ENCODE assay signal across 28 mouse cellular contexts in genomic region chr6:54445249-54445818, GRCm38 (mm10). TPM values are rescaled to one million over a fixed set of nuclear protein-coding genes. Genes with fewer than 3 reads are reported as not detected.
DNase-seq lines count a peak whose midpoint lies in the region; ATAC-seq and TF ChIP-seq lines count a peak whose summit lies in the region.
"Had no signal": no experiment of that assay in that cellular context is flagged by ENCODE, and none has a peak within 500 bp of the region (broad histone marks: within the 10 kb centered on the region; RNA-seq: fewer than 3 reads in every experiment).

No protein-coding gene starts in this region.

- 45% methylated on average over 7 of the region's 7 CpGs for WGBS in embryonic facial prominence, embryonic 14.5 days
- 35% methylated on average over 7 of the region's 7 CpGs for WGBS in limb, embryonic 10.5 days
- WGBS in stomach, postnatal 0 days: 66% methylated on average over 7 of the region's 7 CpGs

- H3K4me2 ChIP-seq in embryonic facial prominence, embryonic 14.5 days (ENCODE audit: low read depth, low read length): no peak overlapping the region
- no peak overlapping the region for H3K4me2 ChIP-seq in stomach, postnatal 0 days (replicated peaks; ENCODE audit: low read depth)
- H3K4me2 ChIP-seq: forebrain, embryonic 12.5 days; liver, embryonic 11.5 days; lung, embryonic 15.5 days; midbrain, embryonic 11.5 days; neural tube, embryonic 13.5 days had no signal

- no peaks in the 10 kb centered on the region for H3K9me3 ChIP-seq in embryonic facial prominence, embryonic 14.5 days (ENCODE audit: control insufficient read depth, low read length)
- no peaks in the 10 kb centered on the region for H3K9me3 ChIP-seq in limb, embryonic 10.5 days (replicated peaks)
- no peaks in the 10 kb centered on the region for H3K9me3 ChIP-seq in stomach, postnatal 0 days (ENCODE audit: control insufficient read depth, low read length)
- H3K9me3 ChIP-seq: forebrain, embryonic 12.5 days; lung, embryonic 15.5 days; neural tube, embryonic 13.5 days had no signal

- H3K4me3 ChIP-seq in embryonic facial prominence, embryonic 14.5 days (ENCODE audit: low read depth, low read length): no peak overlapping the region
- H3K4me3 ChIP-seq in limb, embryonic 10.5 days: no peak overlapping the region
- H3K4me3 ChIP-seq in stomach, postnatal 0 days (ENCODE audit: low read depth, low read length): no peak overlapping the region
- H3K4me3 ChIP-seq: erythroblast, embryonic 14.5 days; forebrain, embryonic 12.5 days; gastrocnemius, adult 2 months; heart, adult 2 months; left cerebral cortex, adult 2 months; lung, embryonic 15.5 days; neural tube, embryonic 13.5 days had no signal

- DNase-seq in heart, adult 11 months: peak; percentile 37
- DNase-seq in heart, adult 9 months (ENCODE audit: low spot score in 2 of 2): no peak
- DNase-seq in embryonic facial prominence, embryonic 14.5 days (ENCODE audit: low spot score): peak; percentile 91
- DNase-seq in limb, embryonic 10.5 days (ENCODE audit: low spot score): no peak
- DNase-seq in stomach, postnatal 0 days (ENCODE audit: low spot score): peak; percentile 10
- no peak for DNase-seq in thymus, postnatal 4 days
- no peak for DNase-seq in right cerebral cortex, postnatal 10 days (ENCODE audit: low spot score in 2 of 2)
- no peak for DNase-seq in layer of hippocampus, postnatal 36 days
- DNase-seq: adrenal gland, postnatal 25 days; cerebellum, adult 9-11 months; embryo, embryonic 11 days; gastrocnemius, adult 2 months; gastrocnemius, postnatal 36 days; heart, adult 2 months; heart, postnatal 14 days; kidney, adult 9 months; kidney, postnatal 10 days; lung, postnatal 36 days had no signal

- no peak for TF ChIP-seq EP300 in stomach, postnatal 0 days (optimal IDR thresholded peaks at IDR 0.05)

- H3K27ac ChIP-seq in embryonic facial prominence, embryonic 14.5 days (replicated peaks; ENCODE audit: low read depth, low read length): peak overlapping the region; percentile 15; the same call in 1 of the 2 replicates
- peak overlapping the region; percentile 68; the same call in 1 of the 2 replicates for H3K27ac ChIP-seq in limb, embryonic 10.5 days
- H3K27ac ChIP-seq in stomach, postnatal 0 days (replicated peaks): no peak overlapping the region
- H3K27ac ChIP-seq: forebrain, embryonic 12.5 days; gastrocnemius, adult 2 months; heart, adult 2 months; hindbrain, postnatal 0 days; left cerebral cortex, adult 2 months; lung, embryonic 15.5 days; neural tube, embryonic 13.5 days had no signal

- no peaks in the 10 kb centered on the region for H3K36me3 ChIP-seq in embryonic facial prominence, embryonic 14.5 days (ENCODE audit: control insufficient read depth, insufficient read depth, low read length)
- H3K36me3 ChIP-seq in limb, embryonic 10.5 days: no peaks in the 10 kb centered on the region
- no peaks in the 10 kb centered on the region for H3K36me3 ChIP-seq in stomach, postnatal 0 days (ENCODE audit: control insufficient read depth, insufficient read depth, low read length)
- H3K36me3 ChIP-seq: forebrain, embryonic 12.5 days; lung, embryonic 15.5 days; neural tube, embryonic 13.5 days had no signal

- no peak overlapping the region for H3K9ac ChIP-seq in embryonic facial prominence, embryonic 14.5 days (ENCODE audit: low read depth, low read length)
- no peak overlapping the region for H3K9ac ChIP-seq in stomach, postnatal 0 days (ENCODE audit: low read length)
- H3K9ac ChIP-seq: forebrain, embryonic 12.5 days; lung, embryonic 15.5 days; neural tube, embryonic 13.5 days had no signal

- H3K4me1 ChIP-seq in embryonic facial prominence, embryonic 14.5 days (ENCODE audit: control insufficient read depth, insufficient read depth, low read length): peaks cover 13% of the 10 kb centered on the region
- peaks cover 27% of the 10 kb centered on the region for H3K4me1 ChIP-seq in limb, embryonic 10.5 days
- no peaks in the 10 kb centered on the region for H3K4me1 ChIP-seq in stomach, postnatal 0 days (replicated peaks; ENCODE audit: control insufficient read depth, insufficient read depth)

- TF ChIP-seq CTCF in stomach, postnatal 0 days (IDR thresholded peaks at IDR 0.05; ENCODE audit: low read depth): no peak

- peak; percentile 65; the same call in 1 of the 2 replicates for ATAC-seq in embryonic facial prominence, embryonic 14.5 days (ENCODE audit: low read depth)
- ATAC-seq in stomach, postnatal 0 days (ENCODE audit: low FRiP score, low TSS enrichment): no peak
- ATAC-seq: CD4-positive, CD25-positive, alpha-beta regulatory T cell, adult 4 months; hindbrain, postnatal 0 days; intestine, postnatal 0 days had no signal

- H3K27me3 ChIP-seq in embryonic facial prominence, embryonic 14.5 days (replicated peaks; ENCODE audit: control insufficient read depth, insufficient read depth, low read length): no peaks in the 10 kb centered on the region
- no peaks in the 10 kb centered on the region for H3K27me3 ChIP-seq in limb, embryonic 10.5 days (ENCODE audit: low read depth, poor library complexity, severe bottlenecking)
- no peaks in the 10 kb centered on the region for H3K27me3 ChIP-seq in stomach, postnatal 0 days (ENCODE audit: control insufficient read depth, insufficient read depth, low read length)
- H3K27me3 ChIP-seq: forebrain, embryonic 12.5 days; lung, embryonic 15.5 days; neural tube, embryonic 13.5 days had no signal

RNA-seq across cellular contexts. Expression of gene Wipf3, which starts 15.9 kb away (rescaled TPM):
- polyA plus RNA-seq in embryonic facial prominence, embryonic 14.5 days (2014; fragmentation: Nextera tagmentation; extraction: Ambion mirVana): 1.5 and 1.7 TPM in 2 replicates
- 0.68 and 1.0 TPM in 2 replicates for polyA plus RNA-seq in limb, embryonic 10.5 days (2016; fragmentation: Nextera tagmentation; extraction: Ambion mirVana)
- 0.32 and 0.52 TPM in 2 replicates for polyA plus RNA-seq in stomach, postnatal 0 days (2015; fragmentation: Nextera tagmentation; extraction: Ambion mirVana)
- 100 to 1,000 TPM; 339 to 403 TPM for total RNA-seq in layer of hippocampus, postnatal 36 days (2021)
- polyA plus RNA-seq: CD4-positive, CD25-positive, alpha-beta regulatory T cell, adult 4 months; erythroblast, embryonic 14.5 days had no signal

Comparison
In these comparisons a context has a peak if more than half of its experiments do, and no peak if none do; other contexts are left out.
1. DNase-seq: peak in heart, adult 11 months (single experiment), embryonic facial prominence, embryonic 14.5 days (single experiment) and stomach, postnatal 0 days (single experiment); none in heart, adult 9 months (0 of 2), limb, embryonic 10.5 days (single experiment), thymus, postnatal 4 days (single experiment), right cerebral cortex, postnatal 10 days (0 of 2) and layer of hippocampus, postnatal 36 days (0 of 2).